ENCODE assay signal across 19 mouse cellular contexts in the genomic region with DNA sequence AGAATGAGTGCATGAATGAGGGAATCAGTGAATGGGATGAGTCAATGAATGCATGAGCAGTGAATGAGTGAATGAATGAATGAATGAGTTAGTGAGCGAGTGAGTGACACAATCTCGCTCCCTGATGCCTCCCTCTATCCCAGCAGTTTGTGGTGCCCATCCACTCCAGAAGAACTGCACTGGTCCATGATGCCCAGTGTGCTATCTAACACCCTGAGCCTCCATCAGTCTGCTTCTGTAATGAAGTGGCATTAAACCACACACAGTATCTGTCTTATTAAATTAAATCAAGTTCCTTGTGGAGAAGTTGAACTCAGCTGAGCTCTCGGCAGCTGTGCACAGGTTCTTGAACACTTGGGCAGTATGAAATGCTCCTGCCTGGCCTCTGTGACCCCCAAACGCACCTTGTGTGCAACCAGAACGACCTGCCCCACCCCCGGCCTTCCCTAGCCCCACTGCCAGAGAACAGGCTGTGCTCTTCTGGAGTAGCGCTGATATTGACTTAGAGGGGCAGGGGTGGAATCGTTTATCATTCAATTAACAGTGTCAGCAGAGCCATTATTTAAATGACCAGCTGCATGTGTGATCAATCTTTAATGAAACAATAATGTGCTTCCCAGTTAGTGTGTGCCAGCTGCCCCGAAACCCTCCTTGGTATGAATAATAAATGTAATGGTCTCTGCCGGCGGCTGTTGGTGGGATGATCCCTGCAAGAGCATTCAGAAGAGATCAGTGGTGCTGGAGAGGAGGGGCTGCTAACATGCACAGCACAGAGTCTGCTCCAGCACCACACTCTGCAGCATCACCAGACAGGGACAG. TPM values are rescaled to one million over a fixed set of nuclear protein-coding genes. Genes with fewer than 3 reads are reported as not detected.
DNase-seq lines count a peak whose midpoint lies in the region; ATAC-seq lines count a peak whose summit lies in the region.
"Had no signal": no experiment of that assay in that cellular context is flagged by ENCODE, and none has a peak within 500 bp of the region (broad histone marks: within the 10 kb centered on the region; RNA-seq: fewer than 3 reads in every experiment).

No protein-coding gene starts in this region.

- 55% methylated on average over 11 of the region's 11 CpGs for WGBS in midbrain, embryonic 11.5 days
- WGBS in midbrain, embryonic 10.5 days = 65% methylated on average over 11 of the region's 11 CpGs
- 36% methylated on average over 11 of the region's 11 CpGs for WGBS in hindbrain, embryonic 12.5 days
- WGBS in midbrain, embryonic 15.5 days = 29% methylated on average over 11 of the region's 11 CpGs

- H3K27ac ChIP-seq in midbrain, embryonic 11.5 days (ENCODE audit: low read depth, low read length) = 0 out of 2 replicates have a peak overlapping the region, but pooled peaks have one; percentile 4
- no peak overlapping the region for H3K27ac ChIP-seq in midbrain, embryonic 10.5 days (replicated peaks)
- H3K27ac ChIP-seq in hindbrain, embryonic 12.5 days = peak overlapping the region; percentile 70
- peak overlapping the region; percentile 61 for H3K27ac ChIP-seq in midbrain, embryonic 15.5 days
- H3K27ac ChIP-seq: embryonic facial prominence, embryonic 15.5 days; limb, embryonic 10.5 days; liver, embryonic 13.5 days had no signal

- no peak overlapping the region for H3K4me3 ChIP-seq in midbrain, embryonic 11.5 days (ENCODE audit: low read depth, low read length)
- H3K4me3 ChIP-seq in midbrain, embryonic 10.5 days = no peak overlapping the region
- no peak overlapping the region for H3K4me3 ChIP-seq in hindbrain, embryonic 12.5 days
- H3K4me3 ChIP-seq in midbrain, embryonic 15.5 days = no peak overlapping the region
- H3K4me3 ChIP-seq: embryonic facial prominence, embryonic 15.5 days; limb, embryonic 10.5 days; liver, embryonic 13.5 days had no signal

- H3K27me3 ChIP-seq in midbrain, embryonic 11.5 days (ENCODE audit: control insufficient read depth, insufficient read depth, low read length) = no peaks in the 10 kb centered on the region
- H3K27me3 ChIP-seq in midbrain, embryonic 10.5 days (ENCODE audit: low read depth, poor library complexity, severe bottlenecking) = no peaks in the 10 kb centered on the region
- H3K27me3 ChIP-seq in hindbrain, embryonic 12.5 days = peaks cover 9% of the 10 kb centered on the region
- H3K27me3 ChIP-seq in midbrain, embryonic 15.5 days (replicated peaks) = no peaks in the 10 kb centered on the region
- H3K27me3 ChIP-seq: embryonic facial prominence, embryonic 15.5 days had no signal

- peak; percentile 86 for ATAC-seq in midbrain, embryonic 11.5 days (ENCODE audit: low FRiP score)
- ATAC-seq in hindbrain, embryonic 12.5 days (ENCODE audit: low FRiP score) = peak; percentile 88
- ATAC-seq in midbrain, embryonic 15.5 days (replicated peaks) = peak; percentile 81
- ATAC-seq: intestine, embryonic 16.5 days; lung, postnatal 0 days had no signal

- DNase-seq in midbrain, embryonic 11.5 days (ENCODE audit: low spot score, missing footprints) = peak; percentile 85
- no peak for DNase-seq in midbrain, embryonic 10.5 days (ENCODE audit: low spot score)
- DNase-seq in retina, postnatal 1 day = peak; percentile 78
- no peak for DNase-seq in adrenal gland, adult (ENCODE audit: inconsistent age in 2 of 2, low spot score in 1 of 2)
- DNase-seq in cerebellum, postnatal 25 days = no peak
- no peak for DNase-seq in left cerebral cortex, adult 11 months (ENCODE audit: low spot score)
- DNase-seq: adrenal gland, postnatal 14 days; B cell, adult 2 months; heart, adult 18-20 months; liver, embryonic 13.5 days had no signal

- no peaks in the 10 kb centered on the region for H3K36me3 ChIP-seq in midbrain, embryonic 11.5 days (ENCODE audit: control insufficient read depth, insufficient read depth, low read length)
- H3K36me3 ChIP-seq in midbrain, embryonic 10.5 days = no peaks in the 10 kb centered on the region
- H3K36me3 ChIP-seq in hindbrain, embryonic 12.5 days = no peaks in the 10 kb centered on the region
- H3K36me3 ChIP-seq in midbrain, embryonic 15.5 days (replicated peaks) = no peaks in the 10 kb centered on the region
- H3K36me3 ChIP-seq: embryonic facial prominence, embryonic 15.5 days; limb, embryonic 10.5 days; liver, embryonic 13.5 days had no signal

- no peaks in the 10 kb centered on the region for H3K9me3 ChIP-seq in midbrain, embryonic 11.5 days (ENCODE audit: control insufficient read depth, low read length)
- no peaks in the 10 kb centered on the region; the same call in 1 of the 2 replicates for H3K9me3 ChIP-seq in midbrain, embryonic 10.5 days (replicated peaks)
- H3K9me3 ChIP-seq in hindbrain, embryonic 12.5 days (replicated peaks) = no peaks in the 10 kb centered on the region
- H3K9me3 ChIP-seq in midbrain, embryonic 15.5 days = no peaks in the 10 kb centered on the region
- H3K9me3 ChIP-seq: embryonic facial prominence, embryonic 15.5 days; limb, embryonic 10.5 days had no signal

- no peak overlapping the region for H3K9ac ChIP-seq in midbrain, embryonic 11.5 days (ENCODE audit: low read length)
- H3K9ac ChIP-seq in hindbrain, embryonic 12.5 days = no peak overlapping the region
- H3K9ac ChIP-seq in midbrain, embryonic 15.5 days = no peak overlapping the region
- H3K9ac ChIP-seq: embryonic facial prominence, embryonic 15.5 days; liver, embryonic 13.5 days had no signal

- no peaks in the 10 kb centered on the region; the same call in 1 of the 2 replicates for H3K4me1 ChIP-seq in midbrain, embryonic 11.5 days (ENCODE audit: control insufficient read depth, insufficient read depth, low read length)
- peaks cover 38% of the 10 kb centered on the region for H3K4me1 ChIP-seq in midbrain, embryonic 10.5 days
- H3K4me1 ChIP-seq in hindbrain, embryonic 12.5 days = peaks cover 32% of the 10 kb centered on the region
- H3K4me1 ChIP-seq in midbrain, embryonic 15.5 days = peaks cover 30% of the 10 kb centered on the region
- H3K4me1 ChIP-seq: embryonic facial prominence, embryonic 15.5 days had no signal

- H3K4me2 ChIP-seq in midbrain, embryonic 11.5 days = no peak overlapping the region
- peak overlapping the region; percentile 13; the same call in 1 of the 2 replicates for H3K4me2 ChIP-seq in hindbrain, embryonic 12.5 days (replicated peaks)
- 0 out of 2 replicates have a peak overlapping the region, but pooled peaks have one; percentile 2 for H3K4me2 ChIP-seq in midbrain, embryonic 15.5 days
- H3K4me2 ChIP-seq: embryonic facial prominence, embryonic 15.5 days; liver, embryonic 13.5 days had no signal

RNA-seq across cellular contexts. Expression of gene Fcnb, which starts 33.0 kb away (rescaled TPM):
- polyA plus RNA-seq in midbrain, embryonic 11.5 days (2014; fragmentation: Nextera tagmentation; extraction: Ambion mirVana) = 0.15 and 0.32 TPM in 2 replicates
- not detected in 2 replicates for polyA plus RNA-seq in midbrain, embryonic 10.5 days (2016; fragmentation: Nextera tagmentation; extraction: Ambion mirVana)
- 0.46 and 0.66 TPM in 2 replicates for polyA plus RNA-seq in hindbrain, embryonic 12.5 days (2016; fragmentation: Nextera tagmentation; extraction: Ambion mirVana)
- polyA plus RNA-seq in midbrain, embryonic 15.5 days (2015; fragmentation: Nextera tagmentation; extraction: Ambion mirVana) = 0.43 TPM in 1 of 2 replicates, not detected in the other
- polyA plus RNA-seq: frontal cortex, adult 2 months; heart, postnatal 0 days; testis, adult 2 months had no signal

Comparison
In these comparisons a context has a peak if more than half of its experiments do, and no peak if none do; other contexts are left out.
1. DNase-seq: peak in midbrain, embryonic 11.5 days (single experiment) and retina, postnatal 1 day (single experiment); none in midbrain, embryonic 10.5 days (single experiment), adrenal gland, adult (0 of 2), cerebellum, postnatal 25 days (0 of 2) and left cerebral cortex, adult 11 months (single experiment).
2. Peak in every context shown above with its lines, with median percentiles within 50 percentile points of each other: ATAC-seq.